Mouse (Mus musculus) CD4-positive, CD25-positive, alpha-beta regulatory T cell, adult 4 months (primary cell): Measurements from ENCODE around the gene Fscn1. TPM values are rescaled to one million over a fixed set of nuclear protein-coding genes. Genes with fewer than 3 reads are reported as not detected.

ENCODE experiments used
- ATAC-seq: one replicate; pipeline ENCODE4 v1.8.0; 2017
- polyA plus RNA-seq, 2 experiments: library from polyadenylated mRNA; unstranded; fragments of 100-300 nt; shearing (Covaris generic); gene quantifications; one replicate each; pipeline ENCODE4 v1.2.1; 2017

The Fscn1 gene
- polyA plus RNA-seq, 2 experiments from 2014 or later = 0.36 to 0.58 TPM

DNA sequence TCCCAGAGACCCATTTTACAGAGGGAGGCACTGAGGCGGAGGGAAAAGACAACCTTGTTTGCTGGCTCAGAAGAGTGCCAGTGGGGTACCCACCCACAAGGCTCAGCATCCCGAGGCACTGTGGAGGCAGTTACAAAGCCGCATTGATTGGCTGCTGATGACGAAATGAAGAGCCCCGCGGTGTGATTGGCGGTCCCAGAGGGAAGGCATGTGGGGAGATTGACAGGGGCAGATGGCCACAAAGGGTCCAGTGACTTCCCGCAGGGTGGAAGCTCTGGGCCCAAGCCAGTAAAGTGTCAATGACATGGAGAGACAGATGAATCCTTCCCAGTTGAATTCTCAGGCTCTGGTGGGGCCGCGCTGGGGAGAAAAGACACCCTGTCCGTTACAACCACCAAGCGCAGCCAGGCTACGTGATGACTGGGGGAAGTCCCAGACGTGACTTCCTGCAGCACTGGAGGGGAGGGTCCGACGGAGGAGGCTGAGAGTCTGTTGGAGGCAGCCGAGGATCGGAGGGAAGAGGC lies 14.5 kb downstream of the Fscn1 start:
- peak; percentile 83 for ATAC-seq

DNA sequence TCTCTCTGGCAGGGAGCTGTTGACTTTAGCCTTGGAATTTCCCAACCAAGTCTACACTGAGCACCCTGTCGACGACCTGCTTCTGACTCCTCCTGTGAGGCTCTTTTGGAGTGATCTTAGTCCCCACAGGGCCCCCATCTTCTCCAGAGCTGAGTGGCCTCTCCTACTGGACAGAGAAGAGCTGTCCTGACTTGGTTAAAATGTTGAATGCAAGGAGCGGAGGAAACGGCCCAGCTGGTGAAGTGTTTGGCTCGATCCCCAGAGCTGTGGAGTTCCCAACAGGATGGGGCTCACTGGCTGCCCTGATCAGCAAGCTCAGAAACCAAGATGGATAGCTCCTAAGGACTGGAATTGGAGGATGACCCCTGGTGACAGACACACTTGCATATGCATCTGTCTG lies 16.4 kb downstream of the Fscn1 start:
- ATAC-seq = no peak

DNA sequence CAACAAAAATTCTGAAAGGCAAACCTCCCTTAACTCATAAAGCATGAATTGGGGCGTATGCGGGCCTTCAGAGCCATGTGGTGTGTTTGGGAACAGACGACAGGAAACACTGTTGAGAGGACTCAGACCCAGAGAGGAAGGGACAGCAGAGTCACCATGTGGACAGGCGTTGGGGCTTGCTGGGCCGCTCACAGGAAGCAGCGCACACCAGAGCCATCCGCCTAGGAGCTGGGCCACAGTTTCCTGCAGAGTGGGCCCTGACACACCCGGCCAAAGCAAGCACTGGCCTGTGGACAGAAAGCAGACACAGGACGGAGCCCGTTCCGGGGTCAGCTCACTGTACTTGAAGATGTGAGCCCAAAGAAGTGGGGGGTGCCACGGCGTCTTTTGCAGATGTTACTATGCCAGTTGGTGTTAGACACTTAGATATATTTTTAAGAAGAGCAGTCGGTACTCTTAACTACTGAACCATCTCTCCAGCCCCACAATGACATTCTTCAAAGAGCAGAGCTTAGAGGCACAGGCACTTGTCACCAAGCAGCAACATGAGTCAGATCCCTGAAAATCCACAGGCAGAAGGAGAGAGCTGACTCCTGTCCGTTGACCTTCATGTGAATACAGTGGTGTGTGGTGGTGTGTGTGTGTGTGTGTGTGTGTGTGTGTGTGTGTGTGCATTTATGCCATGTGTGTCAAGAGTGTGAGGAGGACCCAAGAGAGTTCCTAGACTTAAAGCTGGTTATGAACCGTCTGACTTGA lies 22.1 kb downstream of the Fscn1 start:
- ATAC-seq = no peak

DNA sequence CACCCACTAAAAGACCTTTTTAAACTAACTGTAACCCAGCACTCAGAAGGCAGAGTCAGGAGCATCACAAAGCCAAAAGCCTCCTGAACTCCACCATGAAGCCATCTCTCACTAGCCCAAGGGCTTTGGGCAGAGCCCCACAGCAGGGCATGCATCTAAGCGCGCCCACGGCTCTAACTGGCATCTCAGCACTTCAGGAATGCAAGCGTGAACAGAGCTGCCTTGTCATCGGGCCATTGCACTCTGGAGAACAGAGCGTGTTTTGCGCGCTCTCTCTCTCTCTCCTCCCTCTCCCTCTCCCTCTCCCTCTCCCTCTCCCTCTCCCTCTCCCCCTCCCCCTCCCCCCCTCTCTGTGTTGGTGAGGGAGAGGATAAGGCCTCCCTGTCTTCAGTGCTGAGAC lies 23.0 kb downstream of the Fscn1 start:
- ATAC-seq = no peak

DNA sequence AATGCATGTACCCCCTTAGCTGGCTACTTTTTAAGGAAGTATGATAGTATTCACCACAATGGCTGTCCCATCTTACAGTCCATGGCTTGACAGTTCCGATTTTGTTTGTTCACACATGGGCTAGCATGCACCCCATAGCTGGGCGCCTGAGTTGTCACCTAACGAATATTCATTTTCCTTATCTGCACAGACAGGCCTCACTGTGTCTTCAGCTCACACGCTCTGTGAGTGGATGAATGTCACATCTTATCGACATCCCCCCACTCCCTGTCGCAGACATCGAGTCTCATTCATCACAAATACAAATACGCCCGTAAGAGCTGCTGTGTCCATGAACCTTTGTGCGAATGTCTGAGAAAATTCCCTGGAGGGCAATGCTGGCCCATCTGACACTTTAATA lies 24.1 kb downstream of the Fscn1 start:
- ATAC-seq = no peak

DNA sequence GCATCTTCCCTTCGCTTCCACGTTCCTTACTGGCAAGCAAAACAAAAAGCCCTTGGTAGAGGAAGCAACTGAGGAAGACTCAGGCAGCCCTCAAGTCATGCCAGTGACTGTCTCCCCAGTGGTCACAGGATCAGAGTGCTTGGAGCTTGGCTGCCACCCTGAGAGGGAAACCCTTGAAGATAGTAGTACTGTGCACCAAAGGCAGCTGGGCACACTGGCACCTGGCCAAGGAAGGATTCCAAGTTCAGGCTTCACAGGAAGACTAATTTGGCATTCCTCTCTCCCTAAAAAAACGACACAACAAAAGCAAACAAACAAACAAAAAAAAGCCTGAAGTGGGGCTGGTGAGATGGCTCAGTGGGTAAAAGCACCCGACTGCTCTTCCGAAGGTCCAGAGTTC lies 28.4 kb downstream of the Fscn1 start:
- ATAC-seq = no peak

DNA sequence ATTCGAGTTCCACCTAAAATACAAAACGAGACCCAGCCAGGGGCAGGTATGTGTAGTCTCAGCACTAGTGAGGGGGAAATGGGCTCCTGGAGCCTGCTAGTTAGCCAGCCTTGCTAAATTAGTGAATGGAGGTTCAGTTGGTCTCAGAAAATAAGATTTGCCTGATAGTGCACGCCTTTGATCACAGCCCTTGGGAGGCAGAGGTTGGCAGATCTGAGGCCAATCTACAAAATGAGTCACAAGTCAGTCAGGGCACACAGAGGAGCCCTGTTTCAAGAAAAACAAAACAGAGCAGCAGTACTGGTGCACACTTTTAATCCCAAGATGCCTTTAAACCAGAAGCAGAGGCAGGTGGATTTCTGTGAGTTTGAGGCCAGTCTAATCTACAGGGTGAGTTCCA lies 29.0 kb downstream of the Fscn1 start:
- no peak for ATAC-seq

DNA sequence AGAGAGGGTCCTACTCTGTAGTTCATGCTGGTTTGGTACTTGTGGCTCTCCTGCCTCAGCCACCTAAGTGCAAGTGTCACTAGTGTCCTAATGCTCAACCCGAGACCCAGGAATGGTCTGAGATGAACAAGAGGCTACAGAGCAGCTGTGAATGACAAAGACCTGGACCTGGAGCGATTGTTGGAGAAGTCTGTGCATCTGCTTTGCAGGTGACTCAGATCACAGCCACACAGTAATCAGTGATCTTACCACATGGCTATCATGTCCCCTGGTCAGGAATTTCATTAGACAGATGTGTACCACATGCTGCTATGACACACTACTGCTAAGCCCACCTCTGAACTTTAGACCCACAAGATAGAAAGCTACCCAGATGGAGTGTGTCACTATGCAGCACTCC lies 34.6 kb downstream of the Fscn1 start:
- ATAC-seq = no peak

DNA sequence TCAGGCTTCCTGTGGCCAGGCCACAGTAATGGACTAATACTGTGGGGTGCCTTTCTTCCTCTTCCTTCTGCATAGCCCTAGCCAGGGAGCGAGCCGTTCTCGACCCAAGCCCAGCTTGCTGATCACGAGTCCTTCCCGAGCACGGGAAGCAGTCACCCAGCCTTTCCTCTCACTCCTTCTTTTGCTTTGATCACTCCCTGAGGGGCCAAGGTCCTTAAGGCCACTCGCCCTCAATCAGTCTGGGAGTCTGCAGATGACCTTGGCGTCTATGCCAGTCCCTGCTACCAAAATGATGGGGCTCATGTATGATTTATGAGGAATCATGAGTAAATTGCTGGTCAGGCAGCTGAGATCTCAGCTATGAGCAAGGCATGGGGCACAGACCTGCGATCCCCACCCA lies 37.4 kb downstream of the Fscn1 start:
- ATAC-seq = no peak

DNA sequence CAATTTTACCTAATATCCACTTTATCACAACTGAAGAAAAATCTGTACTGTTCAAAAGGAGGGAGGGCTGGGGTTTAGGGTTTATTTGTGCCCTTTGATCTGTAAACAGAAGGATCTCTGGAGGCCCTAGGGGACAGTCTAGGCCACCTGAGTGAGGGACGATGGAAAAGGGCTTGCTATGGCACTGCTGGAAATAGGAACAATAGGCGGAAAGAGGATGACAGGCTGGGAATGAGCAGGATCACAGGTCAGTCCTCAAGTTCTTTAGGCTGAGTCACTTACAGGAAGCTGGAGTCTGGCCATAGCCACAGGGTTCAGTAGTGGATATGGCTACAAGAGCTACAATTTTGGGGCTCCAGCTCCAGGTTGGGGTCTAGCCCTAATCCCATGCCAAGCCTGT lies 38.0 kb downstream of the Fscn1 start:
- ATAC-seq = no peak

DNA sequence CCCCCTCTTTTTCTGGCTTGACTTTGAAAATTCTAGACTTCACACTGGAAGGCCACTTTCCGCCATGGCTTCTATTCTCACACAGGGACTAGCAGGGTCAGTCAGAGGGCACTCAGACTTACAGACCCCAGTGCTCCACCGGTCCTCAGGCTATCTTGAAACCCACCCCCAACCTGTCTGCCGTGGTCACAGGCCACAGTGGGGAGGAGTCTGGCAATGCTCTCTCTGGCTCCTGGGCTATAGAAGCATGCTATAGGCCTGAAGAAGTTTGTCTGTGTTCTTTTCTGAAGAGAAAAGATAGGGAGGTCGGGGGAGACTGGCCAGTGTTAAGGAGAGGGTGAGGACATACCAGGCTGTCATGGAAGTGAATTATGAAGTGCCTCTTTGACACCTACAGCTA lies 39.9 kb downstream of the Fscn1 start:
- ATAC-seq = no peak

DNA sequence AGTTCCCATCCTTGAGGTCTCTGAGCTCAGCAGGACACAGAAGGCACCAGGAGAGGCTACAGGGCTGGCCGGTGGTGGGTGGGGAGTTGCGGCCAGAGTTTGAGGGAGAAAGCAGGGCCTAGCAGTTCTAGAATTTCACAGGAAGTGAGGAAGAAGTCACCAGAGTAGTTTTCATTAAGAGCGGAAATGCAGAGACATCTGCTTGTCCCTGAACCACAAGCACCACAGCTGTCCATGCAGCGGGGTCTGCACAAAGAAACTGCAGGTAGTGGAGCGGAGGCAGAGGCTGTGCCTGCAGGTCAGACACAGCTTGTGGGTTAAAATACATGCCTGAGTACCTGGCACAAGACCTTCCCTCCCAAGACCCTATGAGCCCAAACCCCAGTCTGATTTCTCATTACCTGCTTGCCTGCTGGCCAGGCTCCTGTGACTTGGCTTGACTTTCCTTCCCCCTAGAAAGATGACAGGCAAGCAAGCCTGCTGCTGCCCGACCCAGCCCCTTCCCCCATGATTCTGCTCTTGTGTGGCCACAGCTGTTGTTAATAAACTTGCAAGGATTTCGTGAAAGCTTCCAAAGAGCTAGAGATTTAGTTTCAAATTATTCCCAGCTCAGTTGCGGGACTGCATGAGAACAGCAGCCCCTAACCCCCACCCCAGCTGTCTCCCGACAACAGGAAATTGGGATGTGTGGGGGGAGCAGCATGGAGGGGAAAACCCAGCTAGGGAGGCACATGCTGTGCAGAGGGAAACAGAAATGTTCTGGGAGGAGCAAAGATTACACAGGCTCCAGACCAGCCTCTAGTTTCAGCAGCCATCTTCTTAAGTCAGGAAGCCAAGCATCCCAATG lies 40.7 kb downstream of the Fscn1 start:
- ATAC-seq = no peak

DNA sequence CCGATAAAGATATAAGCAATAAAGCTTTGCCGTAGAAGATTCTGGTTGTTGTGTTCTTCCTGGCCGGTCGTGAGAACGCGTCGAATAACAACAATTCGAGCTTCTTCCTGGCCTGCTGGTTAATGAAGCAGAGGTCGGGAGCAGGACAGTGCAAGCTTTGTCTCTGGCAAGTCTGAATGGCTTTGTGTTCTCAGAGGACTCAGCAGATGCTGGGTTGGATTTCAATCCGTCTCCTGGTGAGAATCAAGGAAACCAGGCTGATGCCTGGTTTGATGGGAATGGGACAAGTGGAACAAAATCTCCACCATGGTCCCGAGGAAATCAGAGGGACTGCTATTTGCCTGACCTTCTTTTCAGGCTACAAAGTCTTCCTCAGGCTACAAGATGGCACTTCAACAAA lies 49.2 kb downstream of the Fscn1 start:
- ATAC-seq = no peak

DNA sequence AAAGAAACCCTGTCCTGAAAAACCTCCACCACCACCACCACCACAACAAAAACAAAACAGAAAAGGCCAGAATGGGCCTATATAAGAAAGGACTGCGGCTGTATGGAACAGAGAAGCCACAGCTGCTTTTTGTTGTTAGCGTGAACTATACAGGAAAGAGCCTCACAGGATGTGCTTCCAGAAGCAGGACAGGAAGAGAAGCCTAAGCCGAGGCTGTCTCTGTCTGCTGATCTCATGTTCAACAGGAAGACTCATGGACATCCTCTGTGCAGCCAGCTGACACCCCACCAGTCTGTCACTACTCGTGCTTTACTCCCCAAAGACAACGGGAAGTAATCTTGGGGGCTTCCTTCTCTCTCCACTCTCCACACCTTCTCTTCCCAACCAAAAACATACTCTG lies 57.3 kb downstream of the Fscn1 start:
- no peak for ATAC-seq

Other genes with a start within 250 kb of the Fscn1 start
- gene Tnrc18, start 142.7 kb upstream of the Fscn1 start, polyA plus RNA-seq = 1 to 10 TPM; 2.8 to 3.7 TPM
- gene Fbxl18, start 64.9 kb upstream of the Fscn1 start, polyA plus RNA-seq = 1 to 10 TPM; 3.9 to 8.6 TPM
- gene Actb, start 53.6 kb upstream of the Fscn1 start, polyA plus RNA-seq = over 10,000 TPM; 21,144 to 46,167 TPM
- gene Rnf216, start 152.7 kb downstream of the Fscn1 start, polyA plus RNA-seq = 10 to 100 TPM; 38.2 to 39.8 TPM
- gene Olfr718-ps1, start 187.2 kb downstream of the Fscn1 start, polyA plus RNA-seq = under 1 TPM in 1 of 2 experiments, not detected in 1; 0.11 TPM
- 10 to 100 TPM in 1 of 2 experiments, 1 to 10 TPM in 1; 6.1 to 11.1 TPM for gene Rbak, start 220.4 kb downstream of the Fscn1 start, polyA plus RNA-seq
- not detected for gene Spdye4b, start 220.7 kb downstream of the Fscn1 start, polyA plus RNA-seq